Mouse (Mus musculus): Measurements from ENCODE around the gene Coa4. TPM values are rescaled to one million over a fixed set of nuclear protein-coding genes. Genes with fewer than 3 reads are reported as not detected.

Gene Coa4
- polyA plus RNA-seq, 1 experiment from 2014 or later = 12.4 TPM

GRCm38 (mm10) chr7:100549796-100550195, 12.9 kb downstream of the Coa4 start:
- Histone ChIP-seq H3K27ac (ENCODE audit: low read depth) (no peak overlapping the region), H3K4me2 (ENCODE audit: low read depth, low read length) (peak overlapping the region; percentile 22; the same call in 1 of the 2 replicates), H3K9ac (replicated peaks) (0 out of 2 replicates have a peak overlapping the region, but pooled peaks have one; percentile 6), H3K9me3 (ENCODE audit: low read length) (no peaks in the 10 kb centered on the region), H3K4me3 (ENCODE audit: low read depth, low read length) (no peak overlapping the region), H3K36me3 (replicated peaks; ENCODE audit: insufficient read depth, low read length) (peaks cover 13% of the 10 kb centered on the region), H3K27me3 (ENCODE audit: insufficient read depth, low read length) (no peaks in the 10 kb centered on the region), H3K4me1 (ENCODE audit: insufficient read depth) (peaks cover 2% of the 10 kb centered on the region; the same call in 1 of the 2 replicates)
- no peak for DNase-seq
- TF ChIP-seq EP300 (IDR thresholded peaks at IDR 0.05; ENCODE audit: low read depth) (no peak), CTCF (IDR thresholded peaks at IDR 0.05; ENCODE audit: low read depth) (no peak)
- 68% methylated on average over 3 of the region's 3 CpGs for WGBS (ENCODE audit: insufficient replicate concordance)
- no peak for ATAC-seq

- peak; percentile 82 for ATAC-seq
- no peak for DNase-seq
- Histone ChIP-seq H3K27ac (ENCODE audit: low read depth) (no peak overlapping the region; the same call in 1 of the 2 replicates), H3K36me3 (replicated peaks; ENCODE audit: insufficient read depth, low read length) (peaks cover 13% of the 10 kb centered on the region), H3K27me3 (ENCODE audit: insufficient read depth, low read length) (no peaks in the 10 kb centered on the region), H3K9ac (replicated peaks) (no peak overlapping the region), H3K4me2 (ENCODE audit: low read depth, low read length) (peak overlapping the region; percentile 22; the same call in 1 of the 2 replicates), H3K4me1 (ENCODE audit: insufficient read depth) (peaks cover 6% of the 10 kb centered on the region), H3K4me3 (ENCODE audit: low read depth, low read length) (no peak overlapping the region), H3K9me3 (ENCODE audit: low read length) (no peaks in the 10 kb centered on the region)
- TF ChIP-seq EP300 (IDR thresholded peaks at IDR 0.05; ENCODE audit: low read depth) = no peak
- TF ChIP-seq CTCF (IDR thresholded peaks at IDR 0.05; ENCODE audit: low read depth) = peak; percentile 50
- 52% methylated on average over 5 of the region's 5 CpGs for WGBS (ENCODE audit: insufficient replicate concordance)
Observed at GRCm38 (mm10) chr7:100550338-100551007, 13.6 kb downstream of the Coa4 start.

GRCm38 (mm10) chr7:100554939-100555338, 18.1 kb downstream of the Coa4 start:
- DNase-seq (peak; percentile 44), ATAC-seq (peak; percentile 77)
- Histone ChIP-seq H3K4me1 (ENCODE audit: insufficient read depth) (peaks cover 13% of the 10 kb centered on the region), H3K36me3 (replicated peaks; ENCODE audit: insufficient read depth, low read length) (peaks cover 11% of the 10 kb centered on the region), H3K9me3 (ENCODE audit: low read length) (no peaks in the 10 kb centered on the region), H3K4me2 (ENCODE audit: low read depth, low read length) (peak overlapping the region; percentile 43), H3K27ac (ENCODE audit: low read depth) (peak overlapping the region; percentile 76), H3K27me3 (ENCODE audit: insufficient read depth, low read length) (no peaks in the 10 kb centered on the region), H3K9ac (replicated peaks) (no peak overlapping the region), H3K4me3 (ENCODE audit: low read depth, low read length) (no peak overlapping the region)
- no peak for TF ChIP-seq CTCF (IDR thresholded peaks at IDR 0.05; ENCODE audit: low read depth)
- no peak for TF ChIP-seq EP300 (IDR thresholded peaks at IDR 0.05; ENCODE audit: low read depth)
- 50% methylated on average over 5 of the region's 5 CpGs for WGBS (ENCODE audit: insufficient replicate concordance)

- ATAC-seq = peak; percentile 20; the same call in 1 of the 2 replicates
- DNase-seq = no peak
- 62% methylated on average over 13 of the region's 13 CpGs for WGBS (ENCODE audit: insufficient replicate concordance)
Observed at GRCm38 (mm10) chr7:100555431-100555951, 18.6 kb downstream of the Coa4 start.

GRCm38 (mm10) chr7:100557241-100557640, 20.4 kb downstream of the Coa4 start:
- H3K4me1 ChIP-seq (ENCODE audit: insufficient read depth) = peaks cover 14% of the 10 kb centered on the region
- TF ChIP-seq EP300 (IDR thresholded peaks at IDR 0.05; ENCODE audit: low read depth) (no peak), CTCF (IDR thresholded peaks at IDR 0.05; ENCODE audit: low read depth) (no peak)

More at GRCm38 (mm10) chr7:100555431-100555951, 18.6 kb downstream of the Coa4 start:
- H3K4me3 ChIP-seq (ENCODE audit: low read depth, low read length) = no peak overlapping the region
- no peak for TF ChIP-seq CTCF (IDR thresholded peaks at IDR 0.05; ENCODE audit: low read depth)
- TF ChIP-seq EP300 (IDR thresholded peaks at IDR 0.05; ENCODE audit: low read depth) = no peak
- no peaks in the 10 kb centered on the region for H3K27me3 ChIP-seq (ENCODE audit: insufficient read depth, low read length)
- H3K4me2 ChIP-seq (ENCODE audit: low read depth, low read length) = peak overlapping the region; percentile 30
- no peaks in the 10 kb centered on the region for H3K9me3 ChIP-seq (ENCODE audit: low read length)
- peaks cover 14% of the 10 kb centered on the region for H3K4me1 ChIP-seq (ENCODE audit: insufficient read depth)
- H3K9ac ChIP-seq (replicated peaks) = peak overlapping the region; percentile 41; the same call in 1 of the 2 replicates
- H3K36me3 ChIP-seq (replicated peaks; ENCODE audit: insufficient read depth, low read length) = peaks cover 9% of the 10 kb centered on the region
- H3K27ac ChIP-seq (ENCODE audit: low read depth) = peak overlapping the region; percentile 76

GRCm38 (mm10) chr7:100559331-100559730, 22.5 kb downstream of the Coa4 start:
- DNase-seq = no peak
- TF ChIP-seq EP300 (IDR thresholded peaks at IDR 0.05; ENCODE audit: low read depth) (peak; percentile 71; the same call in 1 of the 2 replicates), CTCF (IDR thresholded peaks at IDR 0.05; ENCODE audit: low read depth) (no peak)
- WGBS (ENCODE audit: insufficient replicate concordance) = 60% methylated on average over 4 of the region's 4 CpGs
- H3K9ac ChIP-seq (replicated peaks) = no peak overlapping the region
- H3K27ac ChIP-seq (ENCODE audit: low read depth) = no peak overlapping the region
- H3K4me1 ChIP-seq (ENCODE audit: insufficient read depth) = peaks cover 14% of the 10 kb centered on the region
- H3K4me3 ChIP-seq (ENCODE audit: low read depth, low read length) = no peak overlapping the region
- H3K4me2 ChIP-seq (ENCODE audit: low read depth, low read length) = peak overlapping the region; percentile 40
- ATAC-seq = 0 out of 2 replicates have a peak, but pooled peaks have one; percentile 8
- H3K9me3 ChIP-seq (ENCODE audit: low read length) = no peaks in the 10 kb centered on the region
- H3K27me3 ChIP-seq (ENCODE audit: insufficient read depth, low read length) = no peaks in the 10 kb centered on the region
- H3K36me3 ChIP-seq (replicated peaks; ENCODE audit: insufficient read depth, low read length) = peaks cover 3% of the 10 kb centered on the region

More at GRCm38 (mm10) chr7:100557241-100557640, 20.4 kb downstream of the Coa4 start:
- Histone ChIP-seq H3K9ac (replicated peaks) (no peak overlapping the region), H3K4me2 (ENCODE audit: low read depth, low read length) (no peak overlapping the region), H3K27ac (ENCODE audit: low read depth) (no peak overlapping the region), H3K27me3 (ENCODE audit: insufficient read depth, low read length) (no peaks in the 10 kb centered on the region), H3K9me3 (ENCODE audit: low read length) (no peaks in the 10 kb centered on the region), H3K36me3 (replicated peaks; ENCODE audit: insufficient read depth, low read length) (peaks cover 5% of the 10 kb centered on the region), H3K4me3 (ENCODE audit: low read depth, low read length) (no peak overlapping the region)
- 81% methylated on average over 5 of the region's 5 CpGs for WGBS (ENCODE audit: insufficient replicate concordance)
- ATAC-seq (no peak), DNase-seq (no peak)
